In the genomic region with DNA sequence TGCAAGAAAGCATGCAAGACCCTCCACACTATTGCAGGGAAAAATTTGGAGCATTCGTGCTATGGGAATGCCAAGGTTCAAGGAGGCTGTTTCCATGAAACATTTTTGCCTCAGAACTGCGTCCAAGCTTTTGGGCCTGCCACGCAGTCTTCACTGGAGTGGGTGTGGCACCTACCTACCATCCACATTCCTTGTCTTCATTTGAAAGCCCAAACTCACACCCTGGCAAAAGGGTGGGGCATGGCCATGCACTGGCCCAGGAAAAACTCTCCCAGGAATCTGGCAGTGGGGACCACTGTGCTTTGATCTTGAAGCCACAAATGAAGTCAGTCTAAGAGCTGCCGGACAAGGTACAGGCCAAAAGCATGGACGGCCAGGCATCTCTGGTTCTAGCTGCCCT, we compare ENCODE assay signal across 16 mouse cellular contexts.
"Had no signal": no experiment of that assay in that cellular context is flagged by ENCODE, and none has a peak within 500 bp of the region (broad histone marks: within the 10 kb centered on the region; RNA-seq: fewer than 3 reads in every experiment).

No protein-coding gene starts in this region.

- H3K4me2 ChIP-seq: neural tube, embryonic 13.5 days; neural tube, embryonic 15.5 days; stomach, embryonic 15.5 days had no signal

- H3K27me3 ChIP-seq: neural tube, embryonic 13.5 days; neural tube, embryonic 15.5 days; stomach, embryonic 15.5 days had no signal

- H3K4me3 ChIP-seq: neural tube, embryonic 13.5 days; neural tube, embryonic 15.5 days; stomach, embryonic 15.5 days had no signal

- H3K27ac ChIP-seq: neural tube, embryonic 13.5 days; neural tube, embryonic 15.5 days; stomach, embryonic 15.5 days; stomach, postnatal 0 days had no signal

- DNase-seq: retina, postnatal 1 day; right cerebral cortex, adult 18-20 months; right cerebral cortex, postnatal 14 days; right cerebral cortex, postnatal 25 days; right cerebral cortex, postnatal 4 days; spleen, adult 18-20 months; thymus, adult 18-20 months; thymus, adult 2 months; thymus, postnatal 14 days; thymus, postnatal 25 days; thymus, postnatal 36 days; thymus, postnatal 4 days had no signal

- H3K4me1 ChIP-seq: neural tube, embryonic 13.5 days; neural tube, embryonic 15.5 days; stomach, embryonic 15.5 days had no signal

- H3K9ac ChIP-seq: neural tube, embryonic 13.5 days; neural tube, embryonic 15.5 days; stomach, embryonic 15.5 days had no signal

- H3K9me3 ChIP-seq: neural tube, embryonic 13.5 days; neural tube, embryonic 15.5 days; stomach, embryonic 15.5 days had no signal
